Mouse (Mus musculus): ENCODE results near the gene Ddx6.

GRCm38 (mm10) chr9:44591595-44592188, 13.0 kb upstream of the Ddx6 start:
- TF ChIP-seq CTCF (IDR thresholded peaks at IDR 0.05; ENCODE audit: extremely low read depth, insufficient read length, insufficient replicate concordance, low read depth, low read length) (no peak), POLR2A (IDR thresholded peaks at IDR 0.05; ENCODE audit: low read depth, low read length) (no peak)
